Mouse (Mus musculus) bone marrow, adult 2 months (tissue): ENCODE data around the gene Dnase1l2. TPM values are rescaled to one million over a fixed set of nuclear protein-coding genes. Genes with fewer than 3 reads are reported as not detected.
A peak's percentile ranks its signal among the peaks of the same experiment; 100 is the strongest.

ENCODE experiments used
- H3K27ac ChIP-seq: fragments of 200-500 bp; 2 replicates; pipeline ENCODE4 v1.5.1; 2012; ENCODE audit warnings: low read depth, mild to moderate bottlenecking, control low read depth, inconsistent platforms, low read length; ENCODE audit not compliant: control insufficient read depth, poor library complexity, insufficient read depth
- H3K4me1 ChIP-seq: fragments of 200-500 bp; 2 replicates; pipeline ENCODE4 v1.6.1; 2011; ENCODE audit warnings: low read length; ENCODE audit not compliant: control insufficient read depth, insufficient read depth
- H3K4me3 ChIP-seq: fragments of 200-500 bp; replicated peaks from 2 replicates; pipeline ENCODE3; 2011; ENCODE audit warnings: mild to moderate bottlenecking, low read depth, low read length, control low read depth; ENCODE audit not compliant: control insufficient read depth
- CTCF ChIP-seq: fragments of 200-500 bp; IDR thresholded peaks from 2 replicates; pipeline ENCODE4 v1.5.1; 2011; ENCODE audit warnings: low read length, control low read depth; ENCODE audit not compliant: control insufficient read depth, insufficient read depth
- POLR2A ChIP-seq: fragments of 200-500 bp; IDR thresholded peaks from 2 replicates; pipeline ENCODE4 v1.6.1; 2011; ENCODE audit warnings: low read depth, mild to moderate bottlenecking, control low read depth, low read length, borderline replicate concordance; ENCODE audit not compliant: control insufficient read depth
- WGBS: fragments of 180-500 bp; shearing (Covaris S2); methylation state at CpG from one replicate; pipeline ENCODE4 v1.1.7; 2018; 5-methylcytosine and 5-hydroxymethylcytosine counted together
- polyA plus RNA-seq: library from polyadenylated mRNA; stranded (reverse); fragments of >200 nt; gene quantifications from 2 replicates; pipeline ENCODE4 v1.2.4, GENCODE M21; 2011; ENCODE audit warnings: low replicate concordance; ENCODE audit not compliant: missing spikeins, insufficient read depth, insufficient read length

Dnase1l2 gene
- polyA plus RNA-seq, 1 experiment = 21.3 TPM

DNA sequence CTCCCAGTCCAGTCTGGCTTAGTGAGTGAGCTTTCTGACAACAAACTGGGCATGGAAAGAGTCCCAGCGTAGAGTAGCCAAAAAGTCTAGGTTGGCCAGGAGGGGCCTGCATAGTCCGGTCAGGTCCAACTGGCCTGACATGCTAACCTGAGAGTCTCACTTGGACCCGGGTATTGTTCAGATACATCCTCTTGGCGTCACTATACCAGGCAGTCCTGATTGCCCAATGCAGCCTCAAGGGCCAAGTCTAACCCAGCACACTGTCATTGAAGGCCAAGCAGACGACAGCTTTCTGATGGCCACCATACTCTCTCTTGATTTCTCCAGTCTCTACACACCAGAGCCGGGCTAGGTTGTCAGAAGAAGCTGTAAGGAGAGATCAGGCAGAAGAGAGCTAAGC, 32.7 kb upstream of the Dnase1l2 start:
- Histone ChIP-seq H3K27ac (no peak overlapping the region), H3K4me1 (peaks cover 5% of the 10 kb centered on the region), H3K4me3 (no peak overlapping the region)
- TF ChIP-seq POLR2A (no peak), CTCF (no peak)
- 75% methylated on average over 6 of the region's 6 CpGs for WGBS

DNA sequence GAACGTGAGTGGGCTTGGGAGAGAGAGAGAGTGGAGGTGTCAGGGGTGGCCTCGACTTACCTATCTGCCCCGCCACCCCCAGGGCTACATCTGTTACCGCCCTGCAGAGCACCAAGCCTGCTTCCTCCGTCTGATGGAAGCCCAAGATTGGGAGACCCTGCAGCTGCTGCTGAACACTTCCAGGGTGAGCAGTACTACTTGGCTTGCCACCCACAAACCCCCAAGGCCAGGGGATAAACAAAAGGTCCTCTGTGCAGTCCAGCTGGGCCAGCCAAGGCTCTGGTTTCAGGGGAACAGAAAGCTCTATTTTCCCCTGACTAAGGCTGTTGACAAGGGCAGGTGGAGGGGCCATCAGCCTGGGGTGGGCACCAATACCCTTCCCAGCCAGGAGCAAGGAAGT, 31.7 kb upstream of the Dnase1l2 start:
- Histone ChIP-seq H3K27ac (no peak overlapping the region), H3K4me3 (no peak overlapping the region), H3K4me1 (peaks cover 5% of the 10 kb centered on the region)
- 92% methylated on average over 5 of the region's 5 CpGs for WGBS
- TF ChIP-seq CTCF (no peak), POLR2A (no peak)

DNA sequence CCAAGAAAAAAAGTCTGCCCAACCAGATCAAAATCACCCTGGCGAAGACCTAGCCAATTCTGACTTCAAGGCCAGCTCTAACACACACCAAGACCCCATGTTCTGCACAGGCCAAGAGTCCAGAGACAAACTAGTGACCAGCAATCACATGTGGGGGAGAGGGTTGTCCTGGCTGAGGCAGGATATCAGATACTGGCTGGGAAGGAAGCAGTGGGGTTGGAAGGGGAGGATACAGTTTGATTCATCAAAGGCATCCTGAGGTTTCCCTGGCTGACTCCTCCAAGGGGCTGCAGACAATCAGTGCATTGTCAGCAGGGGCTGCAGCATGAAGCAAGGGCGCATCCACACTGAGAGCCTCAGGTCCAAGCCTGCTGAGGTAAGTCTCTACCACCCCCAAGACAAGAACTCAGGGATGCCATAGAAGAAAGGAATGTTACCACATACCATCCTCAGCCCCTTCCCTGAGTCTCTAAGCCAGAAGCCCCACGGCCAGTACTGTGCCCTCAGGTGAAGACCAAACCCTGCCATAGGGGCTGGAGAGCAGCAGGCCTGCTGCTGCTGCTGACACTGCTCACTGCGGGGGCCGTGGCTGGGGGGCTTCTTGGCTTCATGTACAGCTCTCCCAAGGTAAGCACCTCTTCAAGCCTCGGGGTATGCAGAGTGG, 30.8 kb upstream of the Dnase1l2 start, which contains the start of gene Bricd5:
Gene Bricd5 (plus strand): TSS at position 273 of the 664 bp plus-strand sequence.
- H3K4me3 ChIP-seq = peak within 1 kb of the TSS; percentile 19
- WGBS = 80% methylated on average over 6 of the region's 6 CpGs
- no peak within 1 kb of the TSS; the same call in 1 of the 2 replicates for H3K27ac ChIP-seq
- TF ChIP-seq POLR2A (no peak), CTCF (no peak)
- H3K4me1 ChIP-seq = peaks cover 5% of the 10 kb centered on the region

DNA sequence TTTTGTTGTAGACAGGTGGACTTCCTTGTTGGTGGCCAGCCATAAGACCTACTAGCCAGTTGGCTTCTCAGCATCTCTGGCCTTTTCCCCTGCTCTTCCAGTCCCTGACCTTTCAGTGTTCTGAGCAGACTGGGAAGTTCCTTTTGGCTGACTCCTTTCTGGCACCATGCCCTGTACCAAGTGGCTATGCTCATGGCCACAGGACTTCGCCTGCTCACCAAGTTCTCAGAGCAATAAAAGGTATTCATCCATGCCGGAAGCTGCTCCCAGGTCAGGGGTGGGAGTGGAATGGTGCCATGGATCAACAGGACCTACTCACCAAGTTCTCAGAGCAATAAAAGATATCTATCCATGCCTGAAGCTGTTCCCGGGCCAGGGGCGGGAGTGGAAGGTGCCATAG, 29.6 kb upstream of the Dnase1l2 start:
- TF ChIP-seq POLR2A (no peak), CTCF (no peak)
- Histone ChIP-seq H3K4me3 (peak overlapping the region; percentile 19), H3K27ac (no peak overlapping the region), H3K4me1 (peaks cover 2% of the 10 kb centered on the region)
- WGBS = 75% methylated on average over 4 of the region's 4 CpGs

DNA sequence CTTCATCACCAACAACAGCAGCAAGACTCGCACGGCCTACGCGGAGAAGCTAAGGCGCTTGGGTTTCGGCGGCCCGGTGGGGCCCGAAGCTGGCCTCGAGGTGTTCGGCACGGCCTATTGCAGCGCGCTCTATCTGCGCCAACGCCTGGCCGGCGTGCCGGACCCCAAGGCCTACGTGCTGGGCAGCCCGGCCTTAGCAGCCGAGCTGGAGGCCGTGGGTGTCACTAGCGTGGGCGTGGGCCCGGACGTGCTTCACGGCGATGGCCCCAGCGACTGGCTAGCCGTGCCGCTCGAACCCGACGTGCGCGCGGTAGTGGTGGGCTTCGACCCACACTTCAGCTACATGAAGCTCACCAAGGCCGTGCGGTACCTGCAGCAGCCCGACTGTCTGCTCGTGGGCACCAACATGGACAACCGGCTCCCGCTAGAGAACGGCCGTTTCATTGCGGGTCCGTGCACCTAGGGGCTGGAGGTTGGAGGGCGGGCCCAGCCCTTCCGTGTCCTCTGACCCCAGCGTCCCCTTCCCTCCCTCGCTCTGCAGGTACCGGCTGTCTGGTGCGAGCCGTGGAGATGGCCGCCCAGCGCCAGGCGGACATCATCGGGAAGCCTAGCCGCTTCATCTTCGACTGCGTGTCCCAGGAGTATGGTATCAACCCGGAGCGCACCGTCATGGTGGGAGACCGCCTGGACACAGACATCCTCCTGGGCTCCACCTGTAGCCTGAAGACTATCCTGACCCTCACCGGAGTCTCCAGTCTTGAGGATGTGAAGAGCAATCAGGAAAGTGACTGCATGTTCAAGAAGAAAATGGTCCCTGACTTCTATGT, 28.0 kb upstream of the Dnase1l2 start:
- peak overlapping the region; percentile 94 for H3K4me3 ChIP-seq
- peak; percentile 22; the same call in 1 of the 2 replicates for TF ChIP-seq POLR2A
- no peak for TF ChIP-seq CTCF
- H3K27ac ChIP-seq = peak overlapping the region; percentile 81
- 2% methylated on average over 68 of the region's 68 CpGs for WGBS
- no peaks in the 10 kb centered on the region; the same call in none of the 2 replicates for H3K4me1 ChIP-seq

DNA sequence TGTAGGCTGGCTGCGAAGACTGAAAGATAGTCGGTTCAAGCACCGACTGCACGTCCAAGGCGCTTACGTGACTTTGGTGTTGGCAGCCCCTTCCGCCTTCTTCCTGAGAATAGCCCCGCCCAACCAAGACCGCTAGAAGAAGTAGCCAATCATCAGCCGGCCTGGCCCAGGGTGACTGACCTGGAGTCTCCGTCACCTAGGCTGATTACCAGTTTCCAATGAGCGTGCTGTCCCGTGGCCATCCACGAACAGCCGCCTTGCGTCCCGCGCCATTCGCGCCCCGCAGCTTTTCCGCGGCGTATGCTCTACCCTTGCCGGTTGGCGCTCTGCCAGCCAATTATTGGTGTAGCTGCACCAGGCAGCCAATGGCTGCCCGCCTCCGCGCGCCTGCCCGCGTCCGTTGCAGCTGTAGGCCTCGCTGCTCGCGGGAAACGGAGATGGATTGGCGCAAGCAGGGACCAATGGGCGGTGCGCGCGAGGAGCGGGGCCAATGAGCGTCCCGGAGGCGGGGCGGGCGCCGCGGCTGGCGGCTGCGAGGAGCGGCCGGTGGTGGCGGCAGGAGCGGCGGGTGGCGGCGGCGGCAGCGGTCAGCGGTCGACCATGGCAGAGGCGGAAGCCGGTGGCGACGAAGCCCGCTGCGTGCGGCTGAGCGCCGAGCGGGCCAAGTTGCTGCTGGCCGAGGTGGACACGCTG, 27.2 kb upstream of the Dnase1l2 start, which contains the start of the genes E4f1 and Pgp:
Gene E4f1 (minus strand): TSS at position 404 of the 693 bp plus-strand sequence.
Gene Pgp (plus strand): TSS at position 483 of the 693 bp plus-strand sequence.
- Histone ChIP-seq H3K4me3 (peak within 1 kb of the TSS; percentile 94), H3K4me1 (no peaks in the 10 kb centered on the region; the same call in none of the 2 replicates), H3K27ac (peak within 1 kb of the TSS; percentile 94)
- TF ChIP-seq CTCF (no peak), POLR2A (peak; percentile 89; the same call in 1 of the 2 replicates)
- under 1% methylated on average over 73 of the region's 75 CpGs for WGBS

DNA sequence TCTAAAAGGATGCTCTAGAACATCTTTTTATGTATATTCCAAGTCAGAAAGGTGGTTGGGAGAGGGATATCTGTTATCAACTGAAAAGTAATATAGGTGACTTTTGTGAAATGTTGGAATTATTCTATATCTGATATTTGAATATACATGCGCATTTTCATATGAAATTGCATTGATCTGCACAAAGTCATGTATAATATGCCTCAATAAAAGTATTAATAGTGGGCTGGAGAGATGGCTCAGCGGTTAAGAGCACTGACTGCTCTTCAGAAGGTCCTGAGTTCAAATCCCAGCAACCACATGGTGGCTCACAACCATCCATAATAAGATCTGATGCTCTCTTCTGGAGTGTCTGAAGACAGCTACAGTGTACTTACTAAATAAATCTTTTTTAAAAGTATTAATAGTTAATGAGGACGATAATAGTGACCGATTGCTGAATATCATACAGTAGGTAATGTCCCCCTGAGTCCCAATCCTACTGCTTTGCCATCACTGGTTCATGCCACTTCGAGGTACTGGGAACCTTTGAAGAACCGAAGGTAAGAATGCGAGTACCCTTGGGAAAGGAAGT, 26.5 kb upstream of the Dnase1l2 start:
- TF ChIP-seq POLR2A (no peak), CTCF (no peak)
- H3K27ac ChIP-seq = peak overlapping the region; percentile 94
- no peaks in the 10 kb centered on the region; the same call in none of the 2 replicates for H3K4me1 ChIP-seq
- H3K4me3 ChIP-seq = peak overlapping the region; percentile 94
- 16% methylated on average over 7 of the region's 7 CpGs for WGBS
